Mouse (Mus musculus): Measurements from ENCODE around the gene Ddx3y.
A peak's percentile ranks its signal among the peaks of the same experiment; 100 is the strongest.

The Ddx3y gene

GRCm38 (mm10) chrY:1286171-1286795 is at the start of gene Ddx3y:
Gene Ddx3y (minus strand): TSS chrY:1286629.
- peak in 1 of 2 experiments; percentile 86 for DNase-seq

- DNase-seq: no peak
These were observed 7.3 kb upstream of the Ddx3y start for GRCm38 (mm10) chrY:1293708-1294107.

GRCm38 (mm10) chrY:1285735-1286134 is 694 bp downstream of the Ddx3y start:
- DNase-seq: peak in 1 of 2 experiments; percentile 10

- DNase-seq: no peak
These were observed 40.3 kb downstream of the Ddx3y start for GRCm38 (mm10) chrY:1246117-1246516.

GRCm38 (mm10) chrY:1245426-1245863 is 41.0 kb downstream of the Ddx3y start, which contains the start of gene Uty:
Gene Uty (minus strand): TSS chrY:1245759.
- DNase-seq: peak in 1 of 2 experiments; percentile 83

- DNase-seq: no peak
These were observed 41.5 kb downstream of the Ddx3y start for GRCm38 (mm10) chrY:1244940-1245339.

- DNase-seq: no peak
These were observed 42.0 kb downstream of the Ddx3y start for GRCm38 (mm10) chrY:1244421-1244820.

- DNase-seq: no peak
These were observed 66.4 kb downstream of the Ddx3y start for GRCm38 (mm10) chrY:1220001-1220400.

All from lung, adult 18-20 months (tissue).